Mouse (Mus musculus): Measurements from ENCODE around the gene Aven.
A peak's percentile ranks its signal among the peaks of the same experiment; 100 is the strongest.

DNA sequence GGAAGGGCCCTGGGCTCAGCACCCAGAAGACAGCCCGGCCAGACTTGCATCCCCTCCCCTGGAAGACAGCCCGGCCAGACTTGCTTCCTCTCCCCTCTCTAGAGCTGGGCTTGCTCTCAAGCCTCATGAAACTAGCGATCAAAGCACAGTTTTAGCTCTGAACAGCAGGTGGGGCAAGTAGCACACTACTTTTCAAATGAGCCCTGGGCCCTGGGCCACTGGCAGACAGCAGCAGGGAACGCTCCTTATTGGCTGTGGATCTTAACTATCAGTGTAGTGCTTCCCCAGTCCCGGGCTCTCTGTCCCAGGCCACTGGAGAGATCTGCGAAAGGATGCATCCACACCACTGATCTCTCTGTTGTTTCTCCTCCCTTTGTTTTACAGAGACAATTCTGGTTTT lies 8.4 kb downstream of the Aven start:
- peak; percentile 82 for TF ChIP-seq CTCF (IDR thresholded peaks at IDR 0.05)
- no peak for TF ChIP-seq POLR2A (IDR thresholded peaks at IDR 0.05; ENCODE audit: insufficient read depth, low read depth, low read length)
- 0 out of 2 replicates have a peak, but pooled peaks have one; percentile 34 for TF ChIP-seq EP300 (IDR thresholded peaks at IDR 0.05; ENCODE audit: insufficient read depth, low read depth, low read length)
